Mouse (Mus musculus): ENCODE results near the gene Scml4.

GRCm38 (mm10) chr10:42868416-42868815 lies 8.2 kb downstream of the Scml4 start:
- TF ChIP-seq CTCF (IDR thresholded peaks at IDR 0.05; ENCODE audit: borderline replicate concordance, control insufficient read depth, extremely low read depth, insufficient read depth, low read length, poor library complexity), result no peak
- no peak for TF ChIP-seq POLR2A (IDR thresholded peaks at IDR 0.05; ENCODE audit: control insufficient read depth, extremely low read depth, insufficient read depth, low read length, poor library complexity)
